In the genomic region with DNA sequence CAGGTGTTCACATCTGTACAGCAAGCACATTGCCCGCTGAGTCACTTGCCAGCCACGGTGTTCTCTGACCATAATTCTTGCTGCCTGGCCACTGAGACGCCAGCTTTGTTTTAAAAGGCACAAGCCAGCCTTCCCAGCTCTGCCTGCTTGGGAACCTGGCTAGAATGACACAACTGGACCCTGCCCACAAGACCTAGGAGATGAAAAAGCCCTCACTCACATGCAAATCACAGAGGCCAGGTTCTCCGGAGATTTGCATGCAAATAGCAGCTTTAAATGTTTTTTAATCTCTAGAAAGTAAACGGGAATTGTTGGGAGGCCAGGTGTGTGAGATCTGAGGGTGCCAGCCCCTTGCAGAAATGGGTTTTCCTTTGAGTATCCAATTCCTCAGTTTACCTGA, we compare ENCODE assay signal across 28 mouse cellular contexts.
DNase-seq lines count a peak whose midpoint lies in the region; ATAC-seq and TF ChIP-seq lines count a peak whose summit lies in the region.
"Had no signal": no experiment of that assay in that cellular context is flagged by ENCODE, and none has a peak within 500 bp of the region (broad histone marks: within the 10 kb centered on the region; RNA-seq: fewer than 3 reads in every experiment).

No protein-coding gene starts in this region.

- ATAC-seq in frontal cortex, adult (ENCODE audit: low TSS enrichment), result no peak
- ATAC-seq: forebrain, embryonic 13.5 days; forebrain, embryonic 16.5 days; hindbrain, postnatal 0 days; inflammation-experienced regulatory T-cells, adult 6 months; intestine, postnatal 0 days had no signal

- peak; percentile 8 for DNase-seq in kidney, adult 11 months
- no peak for DNase-seq in kidney, postnatal 25 days
- DNase-seq in ES-CJ7 (ENCODE audit: low read depth, low spot score) (peak; percentile 51), ZHBTc4 (ENCODE audit: low read depth, low spot score) (peak; percentile 36)
- no peak for DNase-seq in thymus, postnatal 10 days (ENCODE audit: low spot score in 2 of 2)
- DNase-seq: adrenal gland, postnatal 10 days; adrenal gland, postnatal 36 days; B cell, adult 2 months; cerebellum, adult 11 months; cerebellum, adult 2 months; cerebellum, adult 9-11 months; cerebellum, postnatal 25 days; gastrocnemius, postnatal 10 days; gastrocnemius, postnatal 36 days; heart, adult 2 months; heart, postnatal 14 days; heart, postnatal 4 days had no signal

- peak overlapping the region; percentile 67 for H3K4me3 ChIP-seq in E14TG2a.4 (replicated peaks; ENCODE audit: low read length)
- H3K4me3 ChIP-seq: embryonic facial prominence, embryonic 13.5 days; erythroblast, embryonic 14.5 days; forebrain, embryonic 13.5 days; heart, adult 2 months; heart, embryonic 10.5 days; heart, embryonic 13.5 days had no signal

- H3K36me3 ChIP-seq in E14TG2a.4 (ENCODE audit: insufficient read depth, low read length), result peaks cover 3% of the 10 kb centered on the region; the same call in 1 of the 2 replicates
- H3K36me3 ChIP-seq: embryonic facial prominence, embryonic 13.5 days; heart, embryonic 10.5 days; heart, embryonic 13.5 days had no signal

- no peak for TF ChIP-seq CTCF in E14TG2a.4 (conservative IDR thresholded peaks at IDR 0.05; ENCODE audit: low read length)

- H3K9me3 ChIP-seq in E14TG2a.4 (ENCODE audit: low read length), result peaks cover 14% of the 10 kb centered on the region

- peaks cover 86% of the 10 kb centered on the region for H3K4me1 ChIP-seq in E14TG2a.4 (replicated peaks; ENCODE audit: low read depth, low read length)
- H3K4me1 ChIP-seq: embryonic facial prominence, embryonic 13.5 days; heart, embryonic 13.5 days had no signal

- no peaks in the 10 kb centered on the region for H3K27me3 ChIP-seq in E14TG2a.4 (ENCODE audit: insufficient read depth, low read length)
- H3K27me3 ChIP-seq: embryonic facial prominence, embryonic 13.5 days; forebrain, embryonic 13.5 days; heart, embryonic 13.5 days had no signal

Comparison
In these comparisons a context has a peak if more than half of its experiments do, and no peak if none do; other contexts are left out.
1. DNase-seq: peak in kidney, adult 11 months (single experiment), ES-CJ7 (single experiment) and ZHBTc4 (single experiment); none in kidney, postnatal 25 days (0 of 2) and thymus, postnatal 10 days (0 of 2).